8 mouse cellular contexts compared by ENCODE assay signal in the genomic region with DNA sequence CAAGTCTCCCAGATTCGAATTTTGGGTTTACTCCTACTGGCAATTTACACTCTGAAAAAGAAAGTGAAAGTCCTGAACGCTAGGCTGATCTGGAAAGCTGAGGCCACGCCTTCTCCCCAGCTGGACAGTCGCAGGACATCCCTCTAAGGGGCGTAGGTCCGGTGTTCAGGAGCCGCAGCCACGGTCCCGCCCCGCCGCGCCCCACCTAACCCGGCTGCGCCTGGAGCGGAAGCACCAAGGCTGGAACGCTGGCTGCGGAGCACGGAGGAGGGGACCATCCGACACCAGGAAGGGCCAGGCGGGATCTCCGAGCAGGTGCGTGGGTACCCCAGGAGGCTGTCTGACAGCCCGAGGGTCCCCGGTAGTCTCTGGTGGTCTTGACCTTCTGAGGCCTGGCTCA. TPM values are rescaled to one million over a fixed set of nuclear protein-coding genes. Genes with fewer than 3 reads are reported as not detected.
DNase-seq lines count a peak whose midpoint lies in the region; ATAC-seq and TF ChIP-seq lines count a peak whose summit lies in the region.

Gene Cenpj (minus strand): TSS at position 10 of the 400 bp plus-strand sequence.
Gene Parp4 (plus strand): TSS at position 204 of the 400 bp plus-strand sequence.

- H3K9me3 ChIP-seq in E14TG2a.4 (ENCODE audit: low read length): no peaks in the 10 kb centered on the region
- H3K9me3 ChIP-seq in forebrain, embryonic 13.5 days (replicated peaks): no peaks in the 10 kb centered on the region
- no peaks in the 10 kb centered on the region for H3K9me3 ChIP-seq in neural tube, embryonic 15.5 days (replicated peaks)

- H3K4me1 ChIP-seq in E14TG2a.4 (replicated peaks; ENCODE audit: low read depth, low read length): peaks cover 27% of the 10 kb centered on the region
- H3K4me1 ChIP-seq in forebrain, embryonic 13.5 days: peaks cover 17% of the 10 kb centered on the region
- peaks cover 9% of the 10 kb centered on the region; the same call in 1 of the 2 replicates for H3K4me1 ChIP-seq in lung, adult 2 months (ENCODE audit: control insufficient read depth, insufficient read depth, low read length)
- H3K4me1 ChIP-seq in neural tube, embryonic 15.5 days: peaks cover 8% of the 10 kb centered on the region

- ATAC-seq in cerebellum, adult (ENCODE audit: insufficient number of reproducible peaks, low FRiP score, low TSS enrichment): peak; percentile 63
- no peak for ATAC-seq in forebrain, embryonic 13.5 days
- no peak for ATAC-seq in neural tube, embryonic 15.5 days (ENCODE audit: low FRiP score)

- no peaks in the 10 kb centered on the region for H3K36me3 ChIP-seq in E14TG2a.4 (ENCODE audit: insufficient read depth, low read length)
- no peaks in the 10 kb centered on the region for H3K36me3 ChIP-seq in forebrain, embryonic 13.5 days (ENCODE audit: poor library complexity, severe bottlenecking)
- no peaks in the 10 kb centered on the region for H3K36me3 ChIP-seq in neural tube, embryonic 15.5 days

- H3K27me3 ChIP-seq in E14TG2a.4 (ENCODE audit: insufficient read depth, low read length): 0 out of 2 replicates have a peak, but pooled peaks cover under 1% of the 10 kb centered on the region
- H3K27me3 ChIP-seq in forebrain, embryonic 13.5 days: no peaks in the 10 kb centered on the region; the same call in 1 of the 2 replicates
- no peaks in the 10 kb centered on the region for H3K27me3 ChIP-seq in neural tube, embryonic 15.5 days (replicated peaks)

- H3K9ac ChIP-seq in forebrain, embryonic 13.5 days: peak within 1 kb of the TSS; percentile 64
- peak within 1 kb of the TSS; percentile 3; the same call in 1 of the 2 replicates for H3K9ac ChIP-seq in neural tube, embryonic 15.5 days (replicated peaks)

- no peak within 1 kb of the TSS for H3K27ac ChIP-seq in forebrain, embryonic 13.5 days
- H3K27ac ChIP-seq in neural tube, embryonic 15.5 days (replicated peaks): no peak within 1 kb of the TSS

- intact Hi-C loops in heart, postnatal 14 days (cut with DNase I): no loop called here

- peak; percentile 88 to 91 for DNase-seq in heart, postnatal 14 days
- peak; percentile 63 for DNase-seq in layer of hippocampus, adult 11-12 months (ENCODE audit: low spot score)
- peak; percentile 85 for DNase-seq in lung, adult 2 months
- peak; percentile 67 to 70 for DNase-seq in thymus, adult 18-20 months

- 1% methylated on average over 24 of the region's 24 CpGs for WGBS in forebrain, embryonic 13.5 days
- under 1% methylated on average over 24 of the region's 24 CpGs for WGBS in lung, adult 2 months
- under 1% methylated on average over 24 of the region's 24 CpGs for WGBS in neural tube, embryonic 15.5 days

- TF ChIP-seq CTCF in E14TG2a.4 (conservative IDR thresholded peaks at IDR 0.05; ENCODE audit: low read length): no peak
- no peak for TF ChIP-seq CTCF in lung, adult 2 months (IDR thresholded peaks at IDR 0.05; ENCODE audit: insufficient read depth, low read length)

- H3K4me3 ChIP-seq in E14TG2a.4 (replicated peaks; ENCODE audit: low read length): peak within 1 kb of the TSS; percentile 78
- H3K4me3 ChIP-seq in forebrain, embryonic 13.5 days: peak within 1 kb of the TSS; percentile 45
- peak within 1 kb of the TSS; percentile 83 for H3K4me3 ChIP-seq in lung, adult 2 months (replicated peaks; ENCODE audit: extremely low read depth, low read depth, low read length)
- H3K4me3 ChIP-seq in neural tube, embryonic 15.5 days (replicated peaks): peak within 1 kb of the TSS; percentile 37

- peak within 1 kb of the TSS; percentile 70 for H3K4me2 ChIP-seq in forebrain, embryonic 13.5 days
- H3K4me2 ChIP-seq in neural tube, embryonic 15.5 days: peak within 1 kb of the TSS; percentile 52

- TF ChIP-seq POLR2A in lung, adult 2 months (IDR thresholded peaks at IDR 0.05; ENCODE audit: borderline replicate concordance, extremely low read depth, low read depth, low read length): peak; percentile 84

RNA-seq across cellular contexts. Expression of gene Cenpj, which starts in this region (rescaled TPM):
- polyA plus RNA-seq in forebrain, embryonic 13.5 days (2015; fragmentation: Nextera tagmentation; extraction: Ambion mirVana): 16.1 and 18.9 TPM in 2 replicates
- total RNA-seq in heart, postnatal 14 days (2021): 1 to 10 TPM; 2.7 to 3.5 TPM
- polyA plus RNA-seq in lung, adult 2 months (2012; rRNA removed): 0.68 and 3.3 TPM in 2 replicates
- polyA plus RNA-seq in neural tube, embryonic 15.5 days (2015; fragmentation: Nextera tagmentation; extraction: Ambion mirVana): 3.9 and 5.6 TPM in 2 replicates

RNA-seq across cellular contexts. Expression of gene Parp4, which starts in this region (rescaled TPM):
- 0.85 and 1.2 TPM in 2 replicates for polyA plus RNA-seq in forebrain, embryonic 13.5 days (2015; fragmentation: Nextera tagmentation; extraction: Ambion mirVana)
- total RNA-seq in heart, postnatal 14 days (2021): 10 to 100 TPM; 26.5 to 26.7 TPM
- polyA plus RNA-seq in lung, adult 2 months (2012; rRNA removed): 7.2 and 14.4 TPM in 2 replicates
- 0.95 and 2.5 TPM in 2 replicates for polyA plus RNA-seq in neural tube, embryonic 15.5 days (2015; fragmentation: Nextera tagmentation; extraction: Ambion mirVana)
